Mouse (Mus musculus) adrenal gland, adult 8-10 months (tissue): ENCODE measurements around the gene Tram2. TPM values are rescaled to one million over a fixed set of nuclear protein-coding genes. Genes with fewer than 3 reads are reported as not detected.

Source experiments
- DNase-seq: peaks from one replicate; pipeline ENCODE4 v3.0.0; 2022
- total RNA-seq, 4 experiments: library from RNA; stranded (reverse); gene quantifications; 2 replicates each; pipeline ENCODE4 v1.2.4; 2022

Gene Tram2
- total RNA-seq, 4 experiments from 2014 or later: 3.7 to 6.8 (median 5.8) TPM

DNA sequence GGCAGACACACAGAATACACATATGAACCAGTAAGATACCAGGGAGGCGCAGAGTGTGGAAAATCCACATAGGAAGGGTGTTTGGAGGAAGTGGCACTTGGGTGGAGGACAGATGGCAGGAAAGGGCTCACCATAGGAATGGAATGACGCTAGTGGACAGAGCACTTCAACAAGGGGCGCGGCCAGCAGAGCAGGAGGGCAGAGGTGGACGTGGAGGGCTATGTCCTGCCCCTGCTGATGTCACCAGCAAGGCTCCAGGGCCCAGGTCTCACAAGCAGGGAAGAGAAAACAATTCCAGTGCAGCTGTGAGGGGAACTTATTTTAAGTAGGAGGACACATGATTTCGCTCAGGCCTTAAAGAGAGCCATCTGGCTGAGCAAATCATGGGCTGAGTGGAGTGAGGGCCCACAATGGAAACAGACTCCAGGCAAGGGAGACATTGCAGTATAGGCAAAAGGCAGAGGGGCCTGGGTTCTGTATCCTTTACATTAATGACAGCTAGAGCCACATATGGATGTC lies 68.7 kb downstream of the Tram2 start:
- DNase-seq: no peak

DNA sequence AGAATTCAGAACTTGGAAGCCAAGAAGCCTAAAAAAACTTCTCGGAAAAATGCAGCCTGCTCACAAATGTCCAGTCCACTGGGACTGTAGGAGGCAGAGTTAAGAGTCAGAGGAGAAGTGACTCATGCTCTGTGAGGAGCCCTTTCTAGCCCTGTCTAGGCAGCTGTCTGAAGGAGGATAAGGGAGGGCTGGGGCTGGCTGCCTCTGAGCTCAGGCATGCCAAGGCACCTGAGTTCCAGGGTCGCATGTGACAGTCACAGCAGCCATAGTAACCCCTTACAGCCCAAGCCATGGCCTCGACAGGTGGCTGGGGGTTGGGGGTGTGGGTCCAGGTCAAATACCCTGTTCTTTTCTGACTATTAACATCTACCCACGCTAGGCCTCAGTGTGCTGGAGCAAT lies 70.1 kb downstream of the Tram2 start:
- DNase-seq: peak; percentile 31

DNA sequence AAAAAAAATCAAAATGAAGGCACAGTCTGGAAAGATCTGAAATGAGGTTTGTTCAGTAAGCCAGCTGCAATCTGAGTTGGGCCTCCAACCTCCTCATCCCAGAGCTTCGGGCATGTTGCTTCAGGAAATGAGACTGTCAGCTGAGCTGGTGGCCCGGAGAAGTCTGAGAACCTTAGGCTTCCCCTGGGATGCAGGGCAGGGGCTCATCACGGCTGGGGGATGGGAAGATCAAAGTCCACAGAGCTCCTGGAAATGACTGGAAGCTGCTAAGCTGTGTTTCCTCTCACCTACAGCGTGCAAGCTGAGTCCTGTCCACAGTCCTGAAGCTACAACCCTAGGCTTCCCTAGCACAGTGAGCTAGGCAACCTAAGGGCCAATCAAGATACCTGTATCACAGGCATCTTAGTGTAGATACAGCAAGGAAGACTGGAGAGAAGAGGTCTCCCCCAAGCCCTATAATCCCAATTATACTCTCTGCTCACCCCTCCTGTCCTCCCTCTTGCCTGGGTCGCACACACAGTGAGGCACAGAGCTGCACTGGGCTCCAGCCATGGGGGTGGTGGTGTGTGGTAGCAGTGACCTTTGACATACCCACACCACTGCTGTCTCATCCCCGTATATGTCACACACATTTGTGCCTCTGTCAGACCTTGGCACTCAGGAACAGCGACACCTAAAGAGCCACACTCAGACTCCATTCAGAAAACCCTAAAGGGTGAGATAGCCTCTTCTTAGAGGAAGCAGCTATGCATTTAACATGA lies 70.9 kb downstream of the Tram2 start:
- no peak for DNase-seq

DNA sequence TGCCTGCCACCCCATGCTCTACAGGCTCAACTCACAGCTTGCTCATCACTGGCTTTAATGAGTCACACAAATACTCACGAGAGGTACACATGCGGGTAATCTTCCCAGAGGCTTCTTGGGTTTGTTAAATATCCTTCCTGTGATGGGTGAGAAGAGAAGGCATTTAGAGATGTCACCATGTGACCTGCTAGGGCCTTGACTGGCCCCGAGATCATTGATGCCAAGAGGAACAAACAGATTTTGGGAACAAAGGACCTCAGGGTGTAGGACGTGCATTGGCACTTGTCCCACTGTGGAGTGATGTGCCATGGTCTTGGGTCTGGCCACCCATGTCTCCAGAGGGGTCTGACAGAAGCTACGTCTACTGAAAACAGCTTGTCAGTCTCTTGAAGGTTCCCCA lies 72.3 kb downstream of the Tram2 start:
- no peak for DNase-seq

DNA sequence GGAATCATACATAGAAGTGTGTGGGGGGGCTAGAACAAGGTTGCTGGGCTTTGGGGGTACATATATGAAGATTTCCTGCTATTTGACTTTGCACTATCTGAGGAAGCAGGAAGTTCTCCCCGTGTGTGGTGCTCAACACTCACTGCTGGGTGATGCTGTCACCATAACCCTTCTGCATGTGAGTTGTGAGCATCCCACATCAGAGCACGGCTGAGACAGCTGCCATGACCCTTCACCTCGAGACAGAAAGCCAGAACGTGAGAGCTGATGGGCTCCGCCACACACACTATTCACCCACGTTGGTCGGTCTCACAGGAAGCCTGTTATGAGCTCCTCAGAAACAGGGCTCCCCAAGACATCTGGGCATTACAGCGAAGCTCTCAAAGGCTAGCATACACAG lies 74.4 kb downstream of the Tram2 start:
- DNase-seq: no peak

DNA sequence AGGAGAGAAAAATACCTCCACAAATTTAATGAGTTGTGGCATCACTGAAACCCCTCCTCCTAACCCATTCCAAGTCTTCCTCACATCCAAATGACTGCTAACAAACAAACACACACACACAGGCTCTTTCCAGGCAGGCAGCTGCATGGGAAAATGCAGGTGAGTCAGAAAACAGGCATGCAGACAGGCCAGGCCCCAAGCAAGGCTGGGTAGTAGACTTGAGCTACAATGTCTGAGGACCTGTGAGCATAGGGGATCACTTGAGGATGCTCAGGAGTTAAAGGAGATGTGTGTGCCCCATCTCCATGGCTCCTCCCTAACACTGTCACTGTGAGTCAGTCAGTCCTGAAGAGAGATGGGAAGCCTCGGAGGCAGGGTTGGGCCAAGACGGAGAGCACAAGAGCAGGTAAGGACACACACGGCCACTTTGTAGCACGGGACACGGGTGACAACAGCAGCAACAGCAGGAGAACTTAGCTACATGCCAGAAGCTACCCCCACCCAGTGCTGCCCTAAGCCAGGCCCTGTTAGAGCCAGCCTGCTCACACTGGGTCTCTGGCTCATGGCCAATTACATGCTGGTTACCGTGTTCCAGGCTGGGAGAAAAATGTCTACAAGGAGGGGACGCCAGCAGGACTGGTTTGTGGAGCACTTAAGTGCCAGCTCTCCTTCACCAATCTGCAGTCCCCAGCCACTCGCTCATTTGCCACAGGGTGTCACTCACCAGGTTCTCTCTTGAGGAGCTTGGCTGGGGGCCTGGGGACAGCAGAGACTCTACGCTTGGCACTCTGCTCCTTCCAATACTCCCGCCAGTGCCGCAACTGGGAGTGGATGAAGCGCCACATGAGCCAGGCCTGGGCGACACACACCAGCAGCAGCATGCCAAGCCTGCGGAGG lies 76.5 kb downstream of the Tram2 start:
- DNase-seq: no peak

DNA sequence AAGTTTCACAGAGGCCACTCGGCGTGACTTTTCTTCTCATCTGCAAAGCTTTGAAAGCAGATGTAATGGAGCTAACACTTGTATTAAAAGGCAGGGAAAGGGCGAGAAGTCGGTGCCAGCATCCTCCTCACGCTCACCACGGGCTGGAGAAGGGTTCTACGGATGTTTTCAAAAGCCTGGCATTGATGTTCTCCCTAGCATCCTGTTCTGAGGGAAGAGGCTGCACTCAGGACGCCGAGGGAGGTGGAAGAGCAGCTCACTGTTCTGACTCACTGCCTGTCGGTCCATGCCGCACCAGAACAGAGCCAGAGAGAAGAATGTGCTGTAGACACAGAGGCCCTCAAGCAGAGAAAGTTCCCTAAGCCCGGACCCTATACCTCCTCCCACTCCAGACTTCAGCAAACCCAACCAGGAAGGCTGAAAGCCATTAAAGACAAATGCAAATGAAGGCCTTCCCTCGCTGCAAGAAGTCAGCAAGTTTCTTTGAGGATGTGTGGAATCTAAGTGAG lies 81.1 kb downstream of the Tram2 start:
- DNase-seq: no peak

DNA sequence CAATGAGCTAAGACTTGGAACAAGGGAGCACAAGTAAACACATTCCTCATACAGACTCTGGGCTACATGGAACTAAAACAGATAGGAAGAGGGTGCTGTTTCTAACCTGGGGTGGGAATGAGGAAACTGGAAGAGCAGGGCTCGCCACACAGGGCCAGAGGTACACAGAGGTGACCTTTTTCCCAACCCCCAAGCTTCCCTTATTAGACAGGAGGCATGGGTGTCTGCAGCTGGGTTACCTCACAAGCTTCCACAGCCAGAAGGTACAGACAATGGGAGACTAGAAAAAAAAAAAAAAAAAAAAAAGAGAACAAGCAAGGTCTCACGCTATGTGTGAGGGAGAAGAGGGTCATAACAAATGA lies 81.7 kb downstream of the Tram2 start:
- DNase-seq: no peak

DNA sequence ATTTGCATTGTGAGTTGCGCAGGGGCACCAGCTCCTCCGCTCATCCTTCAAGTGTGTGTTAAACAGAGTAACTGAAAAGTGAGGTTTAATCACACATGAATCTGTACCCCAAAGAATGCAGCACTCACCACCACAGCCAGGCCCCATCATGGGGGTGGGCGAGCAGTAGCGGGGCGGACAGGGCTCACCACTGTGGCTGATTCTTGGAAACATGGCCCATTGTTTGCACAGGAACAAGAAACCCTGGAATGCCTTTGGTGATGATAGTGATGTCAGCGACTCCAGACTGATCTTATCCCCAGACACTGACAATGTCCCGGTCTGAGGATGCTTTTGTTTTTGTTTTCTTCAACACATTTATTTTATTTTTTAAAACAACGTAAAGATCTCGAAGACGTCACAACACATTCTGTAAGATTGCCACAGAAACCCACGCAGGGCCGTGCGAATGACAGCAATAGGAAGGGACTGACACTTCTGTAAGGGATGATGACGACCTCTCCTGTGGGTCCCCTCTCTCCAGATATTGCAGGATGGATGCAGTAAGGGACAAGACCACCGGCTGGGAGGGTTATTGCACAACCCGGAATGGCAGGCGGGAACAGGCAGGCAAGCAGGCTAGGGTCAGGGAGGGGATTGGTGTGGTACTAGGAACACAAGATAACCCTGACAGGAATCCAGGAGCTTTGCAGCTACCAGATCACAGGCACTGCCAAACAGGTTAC lies 82.3 kb downstream of the Tram2 start:
- DNase-seq: no peak

DNA sequence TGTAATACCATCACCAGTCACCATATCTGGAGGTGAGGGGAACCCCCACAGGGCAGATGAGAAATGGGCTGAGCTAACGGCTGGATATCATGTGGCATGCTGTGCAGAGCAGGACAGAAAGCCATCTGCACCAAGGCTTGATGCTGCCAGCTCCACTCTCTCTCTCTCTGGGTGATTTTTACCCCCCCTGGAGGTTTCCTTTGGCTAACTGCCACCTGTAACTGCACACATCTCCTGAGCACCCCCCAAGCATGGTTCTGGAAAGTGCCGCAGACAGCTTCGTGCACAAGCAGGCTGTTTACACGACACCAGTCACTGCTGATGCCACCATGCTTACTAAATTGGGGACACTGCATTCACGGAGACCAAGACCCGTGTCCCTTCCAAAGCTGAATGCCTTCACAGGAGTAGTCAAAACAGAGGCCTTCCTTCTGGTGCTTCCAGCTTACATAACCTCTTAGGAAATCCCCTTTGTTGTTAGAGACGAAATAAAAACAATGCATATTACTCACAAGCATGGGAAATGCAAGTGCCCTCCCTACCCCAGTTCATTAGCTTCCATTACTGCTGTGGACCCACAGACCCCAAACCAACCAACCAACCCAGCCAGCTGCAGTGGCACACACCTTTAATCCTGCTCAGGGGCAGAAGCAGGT lies 83.6 kb downstream of the Tram2 start:
- no peak for DNase-seq

DNA sequence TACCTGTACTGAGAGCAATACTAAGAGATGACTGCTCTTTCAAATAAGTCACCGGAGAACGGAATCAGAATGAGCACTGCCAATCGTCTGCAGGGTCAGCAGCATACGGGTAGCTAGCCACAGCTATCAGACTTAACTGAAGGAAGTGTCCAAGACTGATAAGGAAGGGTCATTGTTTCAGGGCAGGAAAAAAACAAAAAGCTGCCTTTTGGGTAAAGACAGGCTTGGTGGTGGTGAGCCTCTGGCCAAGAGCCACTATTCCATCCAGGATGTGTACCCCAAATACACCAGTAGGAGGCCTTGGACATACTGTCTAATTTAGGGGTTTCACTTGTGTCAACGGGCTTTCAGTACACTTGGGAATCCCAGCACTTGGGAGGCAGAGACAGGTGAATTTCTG lies 84.7 kb downstream of the Tram2 start:
- DNase-seq: no peak

DNA sequence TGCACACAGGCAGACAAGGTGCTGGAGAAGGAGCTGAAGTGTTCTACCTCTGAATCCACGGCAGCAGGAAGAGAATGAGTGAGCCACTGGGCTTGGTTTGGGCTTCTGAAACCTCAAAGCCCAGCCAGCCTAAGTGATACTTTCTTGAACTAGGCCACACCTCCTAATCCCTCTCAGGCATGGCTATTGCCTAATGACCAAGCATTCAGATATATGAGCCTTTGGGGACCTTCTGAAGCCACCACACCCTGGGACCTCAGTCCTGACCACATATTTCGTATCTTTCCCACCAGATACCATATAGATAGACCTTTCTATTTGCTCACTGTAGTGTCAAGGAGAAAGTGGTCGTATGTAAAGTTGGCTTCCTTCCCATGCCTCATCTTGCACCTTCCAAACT lies 85.3 kb downstream of the Tram2 start:
- no peak for DNase-seq

DNA sequence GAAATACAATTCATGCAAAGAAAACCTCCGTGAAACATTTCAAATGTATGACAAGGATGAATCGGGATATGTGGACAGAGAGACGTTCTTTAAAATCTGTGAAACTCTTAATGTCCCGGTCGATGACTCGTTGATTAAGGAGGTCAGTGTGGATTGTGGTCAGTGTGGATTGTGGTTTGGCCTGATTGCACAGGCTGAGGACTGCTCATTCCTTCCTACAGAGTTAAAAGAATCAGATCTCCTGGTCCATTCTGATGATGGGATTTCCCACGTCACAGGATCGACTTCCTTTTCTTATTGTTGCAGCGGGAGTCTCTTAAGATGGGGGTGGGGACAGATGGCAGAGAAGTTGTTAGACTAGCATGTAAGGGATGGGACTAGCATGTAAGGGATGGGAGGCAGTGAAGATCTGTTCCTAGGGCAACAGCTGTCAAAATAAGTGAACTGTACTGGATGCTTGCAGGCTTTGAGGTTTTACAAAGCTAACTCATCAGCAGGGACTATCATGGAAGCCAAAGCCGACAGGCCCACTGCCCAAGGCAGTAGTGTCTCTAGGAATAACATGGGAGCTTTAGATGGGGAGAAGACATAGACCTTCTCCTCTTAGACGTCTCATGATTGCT lies 89.5 kb downstream of the Tram2 start:
- DNase-seq: no peak

DNA sequence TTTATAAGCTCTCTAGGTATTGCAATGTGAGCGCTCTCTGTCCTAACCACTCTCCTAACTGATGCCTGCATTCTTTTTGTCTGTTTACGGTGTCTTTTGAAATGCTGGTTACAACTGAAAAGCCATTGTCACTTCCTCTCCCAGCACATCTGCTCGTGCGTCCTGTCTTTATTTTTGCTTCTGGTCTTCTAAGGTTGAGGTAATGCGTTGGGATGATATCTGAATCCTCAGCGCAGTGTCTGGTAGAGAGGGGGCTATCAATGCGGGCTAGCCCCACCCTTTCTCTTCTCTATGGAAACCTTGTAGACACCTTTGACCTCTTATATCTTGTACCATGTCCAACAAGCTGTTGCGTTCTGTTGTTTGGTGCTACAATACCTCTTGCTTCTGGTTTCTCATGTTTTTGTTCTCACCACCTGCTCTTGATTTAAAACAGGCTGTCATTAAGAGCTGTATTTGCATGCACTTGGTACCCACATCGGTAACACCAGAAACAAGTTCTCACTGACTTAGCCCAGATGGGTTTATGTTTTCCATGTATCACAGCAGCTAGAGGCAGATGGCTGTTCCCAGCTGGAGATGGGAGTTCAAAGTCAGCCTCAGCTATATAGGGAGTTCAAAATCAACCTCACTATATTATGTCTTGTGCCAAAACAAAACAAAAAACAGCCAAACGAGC lies 92.5 kb downstream of the Tram2 start:
- DNase-seq: no peak

DNA sequence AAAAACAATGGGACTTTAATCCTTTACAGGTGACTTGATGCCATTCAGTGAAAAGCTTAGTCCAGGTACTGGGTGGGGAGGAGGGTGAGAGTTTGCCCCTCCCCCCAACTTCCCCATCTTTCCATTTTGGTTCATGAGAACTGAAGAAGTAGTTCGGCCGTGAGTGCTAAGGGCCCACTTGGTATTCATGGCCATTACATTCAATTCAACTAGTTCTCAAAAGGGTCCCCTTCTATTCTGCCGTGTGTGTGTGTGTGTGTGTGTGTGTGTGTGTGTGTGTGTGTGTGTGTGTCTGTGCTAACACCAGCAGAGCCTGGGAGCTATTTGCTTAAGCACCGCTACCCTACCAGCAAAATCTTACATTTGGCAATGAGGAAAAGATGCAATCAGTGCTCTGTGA lies 94.4 kb downstream of the Tram2 start:
- DNase-seq: no peak

DNA sequence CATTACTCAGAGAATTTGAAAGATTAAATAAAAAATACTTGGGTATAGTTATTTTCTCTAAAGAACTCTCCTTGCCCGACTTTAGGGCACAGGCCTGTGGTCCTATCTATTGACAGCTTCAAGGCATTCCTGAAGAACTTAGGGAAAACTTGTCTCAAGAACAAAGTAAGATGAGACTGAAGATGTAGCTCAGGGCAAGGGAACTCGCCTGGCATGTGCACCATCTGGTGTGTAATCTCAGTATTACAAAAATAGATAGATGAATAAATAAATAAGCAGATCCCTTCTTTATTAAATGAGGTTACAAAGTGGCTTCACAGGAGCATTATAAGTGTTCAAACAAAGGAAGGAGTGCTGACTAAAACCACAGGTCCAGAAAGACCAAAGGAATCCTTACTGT lies 94.9 kb downstream of the Tram2 start:
- no peak for DNase-seq

DNA sequence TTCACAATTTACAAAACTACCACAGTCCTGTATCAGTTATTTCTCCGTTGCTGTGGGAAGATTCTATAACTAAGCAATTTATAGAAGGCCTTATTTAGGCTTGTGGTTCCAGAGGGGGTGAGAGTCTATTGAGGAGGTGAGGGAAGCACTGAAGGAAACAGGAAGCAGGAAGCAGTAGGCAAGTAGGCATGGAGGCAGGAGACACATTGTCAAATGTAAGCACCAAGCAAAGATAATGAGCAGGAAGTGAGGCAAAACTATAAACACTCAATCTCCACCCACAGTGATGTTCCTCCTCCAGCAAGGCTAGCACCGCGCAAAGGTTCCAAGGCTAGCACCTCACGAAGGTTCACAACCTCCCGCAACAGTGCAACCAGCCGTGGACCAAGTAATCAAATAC lies 97.3 kb downstream of the Tram2 start:
- no peak for DNase-seq

DNA sequence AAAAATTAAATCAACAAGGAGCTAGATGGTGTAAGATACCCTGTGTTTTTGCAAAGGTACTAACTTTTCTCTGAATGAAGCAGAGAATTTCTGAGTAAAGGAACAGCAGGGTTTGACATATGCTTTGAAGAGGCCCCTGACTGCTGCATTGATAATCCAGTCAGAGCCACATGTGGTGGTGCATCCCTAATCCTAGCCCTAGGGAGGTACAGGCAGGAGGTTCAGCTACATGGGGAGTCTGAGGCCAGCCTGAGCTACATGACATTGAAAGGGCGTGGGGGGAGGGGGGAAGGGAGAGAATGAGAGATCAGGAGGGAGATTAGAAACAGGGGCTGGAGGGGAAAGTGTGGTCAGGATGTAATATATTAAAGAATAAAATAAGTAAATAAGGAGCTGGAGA lies 98.5 kb downstream of the Tram2 start:
- no peak for DNase-seq

DNA sequence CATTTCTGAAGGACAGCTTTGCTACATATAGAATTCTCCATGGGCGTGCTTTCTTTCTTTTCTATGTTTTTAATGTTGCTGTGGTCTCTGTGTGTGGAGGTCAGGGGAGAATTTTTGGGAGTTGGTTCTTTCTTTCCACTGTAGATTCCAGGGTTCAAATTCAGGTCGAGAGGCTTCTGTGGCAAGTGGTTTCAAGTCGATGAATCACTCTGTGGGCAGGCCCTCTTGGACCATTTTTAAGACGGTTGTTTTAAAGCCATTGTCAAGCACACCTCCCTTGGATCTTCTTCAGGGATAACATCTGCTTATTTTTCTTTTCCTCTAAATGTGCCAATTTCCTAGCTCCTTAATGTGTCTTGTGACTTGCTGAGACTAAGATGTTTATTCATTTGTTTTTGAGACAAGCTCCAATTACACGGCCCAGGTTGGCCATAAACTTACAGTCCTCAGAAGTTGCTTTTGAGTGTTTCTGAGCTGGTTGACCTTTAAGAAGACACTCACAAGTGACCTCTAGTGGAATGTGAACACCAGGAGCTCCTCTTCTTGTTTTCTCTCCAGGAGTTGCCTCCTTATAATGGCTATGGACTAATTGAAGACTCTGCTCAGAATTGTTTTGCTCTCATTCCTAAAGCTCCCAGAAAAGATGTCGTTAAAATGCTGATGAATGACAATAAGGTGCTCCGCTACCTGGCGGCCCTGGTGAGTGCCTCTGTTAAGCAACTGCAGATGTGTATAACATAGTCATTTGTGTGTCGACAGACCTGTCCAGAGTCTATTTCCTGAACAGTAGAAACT lies 104.5 kb downstream of the Tram2 start:
- no peak for DNase-seq

DNA sequence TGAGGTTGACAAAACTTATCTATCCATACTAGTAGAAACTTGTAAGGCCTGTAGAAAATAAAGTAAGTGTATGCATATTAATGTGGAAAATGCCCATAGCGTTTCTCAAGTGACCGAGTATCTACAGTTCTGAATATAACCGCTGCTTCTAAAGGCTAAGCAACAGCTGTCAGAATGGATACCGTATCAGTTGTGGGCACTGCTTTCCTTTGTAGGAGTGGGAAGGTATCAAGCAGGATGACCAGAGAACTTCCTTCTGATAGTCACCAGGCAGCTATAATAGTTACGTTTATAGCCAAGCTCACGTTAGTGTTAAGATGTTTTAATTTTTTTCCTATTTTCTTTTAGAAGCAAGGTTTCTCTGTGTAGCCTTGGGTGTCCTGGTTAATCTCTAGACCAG lies 105.6 kb downstream of the Tram2 start:
- DNase-seq: no peak
